Mouse (Mus musculus): ENCODE measurements around the gene Actbl2.

Gene Actbl2

GRCm38 (mm10) chr13:111269789-111270335, 15.0 kb downstream of the Actbl2 start:
- DNase-seq (ENCODE audit: low spot score in 2 of 2): no peak

GRCm38 (mm10) chr13:111271868-111272267, 17.1 kb downstream of the Actbl2 start:
- DNase-seq (ENCODE audit: low spot score in 2 of 2): no peak

GRCm38 (mm10) chr13:111286461-111287385, 31.9 kb downstream of the Actbl2 start:
- DNase-seq (ENCODE audit: low spot score in 2 of 2): no peak

GRCm38 (mm10) chr13:111291161-111291957, 36.5 kb downstream of the Actbl2 start:
- no peak for DNase-seq (ENCODE audit: low spot score in 2 of 2)

- no peak for DNase-seq (ENCODE audit: low spot score in 2 of 2)
Observed at GRCm38 (mm10) chr13:111291958-111292493, 37.2 kb downstream of the Actbl2 start.

- DNase-seq (ENCODE audit: low spot score in 2 of 2): no peak
Observed at GRCm38 (mm10) chr13:111293478-111293877, 38.7 kb downstream of the Actbl2 start.

- no peak for DNase-seq (ENCODE audit: low spot score in 2 of 2)
Observed at GRCm38 (mm10) chr13:111294965-111295494, 40.2 kb downstream of the Actbl2 start.

GRCm38 (mm10) chr13:111296029-111296428, 41.2 kb downstream of the Actbl2 start:
- no peak for DNase-seq (ENCODE audit: low spot score in 2 of 2)

GRCm38 (mm10) chr13:111297614-111298013, 42.8 kb downstream of the Actbl2 start:
- no peak for DNase-seq (ENCODE audit: low spot score in 2 of 2)

GRCm38 (mm10) chr13:111299145-111299713, 44.4 kb downstream of the Actbl2 start:
- no peak for DNase-seq (ENCODE audit: low spot score in 2 of 2)

- DNase-seq (ENCODE audit: low spot score in 2 of 2): no peak
Observed at GRCm38 (mm10) chr13:111300846-111301245, 46.0 kb downstream of the Actbl2 start.

- DNase-seq (ENCODE audit: low spot score in 2 of 2): no peak
Observed at GRCm38 (mm10) chr13:111301431-111301830, 46.6 kb downstream of the Actbl2 start.

GRCm38 (mm10) chr13:111304194-111304593, 49.4 kb downstream of the Actbl2 start:
- no peak for DNase-seq (ENCODE audit: low spot score in 2 of 2)

- DNase-seq (ENCODE audit: low spot score in 2 of 2): no peak
Observed at GRCm38 (mm10) chr13:111304736-111305135, 49.9 kb downstream of the Actbl2 start.

Measured in urinary bladder, postnatal 4 days (tissue).